8 mouse cellular contexts compared by ENCODE assay signal in the genomic region with DNA sequence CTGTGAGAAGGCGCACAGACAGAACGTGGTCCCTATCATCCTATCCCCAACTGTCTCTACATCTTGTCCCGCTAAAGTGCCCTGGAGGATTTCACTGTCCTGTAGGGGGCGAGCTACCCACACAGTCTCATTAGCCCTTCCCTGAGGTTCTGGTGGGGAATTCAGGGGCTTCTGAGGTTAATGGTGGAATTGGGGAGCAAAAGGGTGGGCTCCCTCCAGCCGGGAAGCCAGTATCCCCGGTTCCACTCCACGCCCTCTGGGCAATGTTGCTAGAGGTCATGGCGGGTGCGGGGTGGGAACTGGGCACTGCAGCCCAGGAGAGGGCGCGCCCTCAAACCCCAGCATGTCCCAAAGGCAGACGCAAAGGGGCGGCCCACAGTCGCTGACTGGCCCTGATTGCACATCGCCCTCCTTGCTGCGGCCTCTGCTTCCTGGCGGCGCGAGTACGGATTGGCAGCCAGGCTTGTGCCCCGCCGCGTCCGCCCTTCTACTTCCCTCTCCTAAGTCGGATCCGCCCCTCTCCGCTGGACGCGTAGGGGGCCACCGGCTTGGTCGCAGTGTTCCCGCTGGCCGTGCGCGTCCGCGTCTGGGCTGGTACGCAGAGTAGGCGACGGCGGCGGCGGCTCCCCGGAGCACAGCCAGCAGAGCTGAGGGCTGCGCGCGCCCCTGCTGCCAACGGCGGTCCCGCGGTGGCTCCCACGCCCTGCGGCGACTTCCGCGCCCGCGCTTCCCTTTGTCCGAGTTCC.
DNase-seq lines count a peak whose midpoint lies in the region; ATAC-seq and TF ChIP-seq lines count a peak whose summit lies in the region.

No protein-coding gene starts in this region.

- DNase-seq in cerebellum, adult 11-12 months = peak; percentile 54
- peak; percentile 85 for DNase-seq in forebrain, postnatal 0 days
- DNase-seq in heart, postnatal 36 days = peak; percentile 86 to 89
- peak; percentile 84 to 88 for DNase-seq in layer of hippocampus, adult 18-20 months (ENCODE audit: low spot score in 2 of 2)
- DNase-seq in lung, adult 18-20 months = peak; percentile 94

- H3K4me2 ChIP-seq in forebrain, postnatal 0 days (ENCODE audit: low read depth) = peak overlapping the region; percentile 58
- H3K4me2 ChIP-seq in neural tube, embryonic 14.5 days (ENCODE audit: low read depth, low read length) = peak overlapping the region; percentile 49

- 5% methylated on average over 51 of the region's 59 CpGs for WGBS in forebrain, postnatal 0 days
- under 1% methylated on average over 50 of the region's 59 CpGs for WGBS in neural tube, embryonic 14.5 days

- H3K4me1 ChIP-seq in E14TG2a.4 (replicated peaks; ENCODE audit: low read depth, low read length) = no peaks in the 10 kb centered on the region
- H3K4me1 ChIP-seq in forebrain, postnatal 0 days (ENCODE audit: insufficient read depth) = no peaks in the 10 kb centered on the region
- no peaks in the 10 kb centered on the region for H3K4me1 ChIP-seq in neural tube, embryonic 14.5 days (ENCODE audit: control insufficient read depth, insufficient read depth, low read length)
- H3K4me1 ChIP-seq in testis, adult 2 months (ENCODE audit: control insufficient read depth, insufficient read depth, low read length) = peaks cover 3% of the 10 kb centered on the region; the same call in 1 of the 2 replicates

- H3K27me3 ChIP-seq in E14TG2a.4 (ENCODE audit: insufficient read depth, low read length) = no peaks in the 10 kb centered on the region
- H3K27me3 ChIP-seq in forebrain, postnatal 0 days (ENCODE audit: insufficient read depth, low read length) = no peaks in the 10 kb centered on the region
- H3K27me3 ChIP-seq in neural tube, embryonic 14.5 days (ENCODE audit: control insufficient read depth, insufficient read depth, low read length) = no peaks in the 10 kb centered on the region
- H3K27me3 ChIP-seq in testis, adult 2 months (ENCODE audit: control insufficient read depth, insufficient read depth, low read length) = no peaks in the 10 kb centered on the region

- no peaks in the 10 kb centered on the region for H3K36me3 ChIP-seq in E14TG2a.4 (ENCODE audit: insufficient read depth, low read length)
- H3K36me3 ChIP-seq in forebrain, postnatal 0 days (ENCODE audit: insufficient read depth) = no peaks in the 10 kb centered on the region
- H3K36me3 ChIP-seq in neural tube, embryonic 14.5 days (ENCODE audit: control insufficient read depth, insufficient read depth, low read length) = no peaks in the 10 kb centered on the region
- no peaks in the 10 kb centered on the region for H3K36me3 ChIP-seq in testis, adult 2 months (ENCODE audit: control insufficient read depth, insufficient read depth, low read length)

- peak overlapping the region; percentile 81 for H3K9ac ChIP-seq in forebrain, postnatal 0 days
- H3K9ac ChIP-seq in neural tube, embryonic 14.5 days (replicated peaks; ENCODE audit: low read depth, low read length) = peak overlapping the region; percentile 86

- H3K9me3 ChIP-seq in E14TG2a.4 (ENCODE audit: low read length) = peaks cover 14% of the 10 kb centered on the region
- H3K9me3 ChIP-seq in forebrain, postnatal 0 days (ENCODE audit: low read length) = no peaks in the 10 kb centered on the region
- H3K9me3 ChIP-seq in neural tube, embryonic 14.5 days (ENCODE audit: control insufficient read depth, low read length) = no peaks in the 10 kb centered on the region

- peak; percentile 59 for TF ChIP-seq POLR2A in testis, adult 2 months (IDR thresholded peaks at IDR 0.05; ENCODE audit: control insufficient read depth, low read depth, low read length)

- intact Hi-C loops in heart, postnatal 36 days (cut with DNase I) = no loop called here

- H3K4me3 ChIP-seq in E14TG2a.4 (replicated peaks; ENCODE audit: low read length) = peak overlapping the region; percentile 92
- H3K4me3 ChIP-seq in forebrain, postnatal 0 days (ENCODE audit: low read depth, low read length) = peak overlapping the region; percentile 79
- peak overlapping the region; percentile 74 for H3K4me3 ChIP-seq in neural tube, embryonic 14.5 days (ENCODE audit: low read depth, low read length)
- peak overlapping the region; percentile 89 for H3K4me3 ChIP-seq in testis, adult 2 months (ENCODE audit: control insufficient read depth, low read depth, low read length)

- ATAC-seq in forebrain, postnatal 0 days = peak; percentile 97
- peak; percentile 100 for ATAC-seq in neural tube, embryonic 14.5 days (ENCODE audit: low read depth)

- TF ChIP-seq CTCF in E14TG2a.4 (conservative IDR thresholded peaks at IDR 0.05; ENCODE audit: low read length) = peak; percentile 55
- peak; percentile 74 for TF ChIP-seq CTCF in forebrain, postnatal 0 days (IDR thresholded peaks at IDR 0.05; ENCODE audit: low read depth)
- peak; percentile 15; the same call in 1 of the 2 replicates for TF ChIP-seq CTCF in testis, adult 2 months (IDR thresholded peaks at IDR 0.05; ENCODE audit: control insufficient read depth, insufficient read depth, insufficient replicate concordance, low read depth, low read length)

- H3K27ac ChIP-seq in forebrain, postnatal 0 days (ENCODE audit: low read depth, low read length) = peak overlapping the region; percentile 85
- H3K27ac ChIP-seq in neural tube, embryonic 14.5 days (ENCODE audit: low read depth, low read length) = peak overlapping the region; percentile 83
- H3K27ac ChIP-seq in testis, adult 2 months (ENCODE audit: control insufficient read depth, insufficient read depth, low read depth, low read length) = peak overlapping the region; percentile 50

Comparison
In these comparisons a context has a peak if more than half of its experiments do, and no peak if none do; other contexts are left out.
1. Peak in every context shown above with its lines: DNase-seq, ATAC-seq, H3K4me3 ChIP-seq and H3K27ac ChIP-seq.
2. CTCF ChIP-seq: peak in every context shown above with its lines; median percentile 74 in forebrain, postnatal 0 days; 55 in E14TG2a.4; 15 in testis, adult 2 months.